Mouse (Mus musculus) mouse embryonic stem cell (cell line): ENCODE measurements around the gene Fam50b.

Experiments used
- in situ Hi-C, 2 experiments: fragments of 300-500 bp; cut with MboI; formaldehyde crosslinking; loops; 1 replicate in 1 of 2; 3 replicates in 1 of 2; pipeline ENCODE4 v1.14.3; 2019 to 2020; ENCODE audit warnings: low sequenced_read_pairs in 2 of 2, low pct_unique_long_range_greater_than_20kb in 1 of 2, mixed read lengths in 1 of 2; ENCODE audit not compliant: unreplicated experiment in 1 of 2

Fam50b gene

DNA sequence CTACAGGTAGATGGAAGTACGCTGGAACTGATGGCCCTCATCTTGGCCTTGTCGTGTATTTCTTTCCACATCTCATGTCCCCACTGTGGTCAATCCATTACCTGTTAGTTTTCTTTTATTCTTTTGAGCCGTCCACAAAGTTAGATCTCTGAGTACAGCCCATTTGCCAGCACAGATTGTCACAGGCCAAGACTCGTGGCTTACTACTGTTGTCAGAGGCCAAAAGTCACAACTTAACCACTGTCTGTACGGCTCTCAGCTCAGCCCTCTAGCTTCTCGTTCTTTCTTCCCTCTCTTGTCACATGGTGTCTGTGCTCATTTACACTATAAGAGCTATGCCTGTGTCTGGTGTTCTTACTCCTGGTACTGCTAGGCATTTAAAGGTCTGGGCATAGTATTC lies 3.1 kb upstream of the Fam50b start:
- in situ Hi-C loops = loop anchor here in 1 of 2 experiments (10.0 kb wide), 1 partner anchor 133 kb away; no protein-coding TSS in a partner anchor

DNA sequence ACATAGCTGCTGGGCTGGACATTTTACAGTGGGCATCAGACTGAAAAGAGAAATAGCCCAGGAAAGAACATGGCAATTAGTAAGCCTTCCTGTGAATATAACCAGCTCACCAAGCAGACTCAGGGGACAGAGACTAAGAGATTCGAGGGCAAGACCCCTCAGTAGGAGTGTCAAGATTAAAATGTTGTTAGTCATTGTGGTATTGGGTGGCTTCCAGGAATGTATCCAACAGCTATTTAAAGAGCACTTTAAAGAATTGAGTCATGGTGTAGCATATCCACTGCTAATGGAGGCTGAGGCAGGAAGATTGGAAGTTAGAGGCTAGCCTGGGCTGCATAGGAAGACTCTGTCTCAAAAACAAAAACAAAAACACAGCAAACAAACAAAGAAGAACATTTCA lies 870 bp upstream of the Fam50b start:
- in situ Hi-C loops = loop anchor here in 1 of 2 experiments (10.0 kb wide), 1 partner anchor 131 kb away; no protein-coding TSS in a partner anchor

DNA sequence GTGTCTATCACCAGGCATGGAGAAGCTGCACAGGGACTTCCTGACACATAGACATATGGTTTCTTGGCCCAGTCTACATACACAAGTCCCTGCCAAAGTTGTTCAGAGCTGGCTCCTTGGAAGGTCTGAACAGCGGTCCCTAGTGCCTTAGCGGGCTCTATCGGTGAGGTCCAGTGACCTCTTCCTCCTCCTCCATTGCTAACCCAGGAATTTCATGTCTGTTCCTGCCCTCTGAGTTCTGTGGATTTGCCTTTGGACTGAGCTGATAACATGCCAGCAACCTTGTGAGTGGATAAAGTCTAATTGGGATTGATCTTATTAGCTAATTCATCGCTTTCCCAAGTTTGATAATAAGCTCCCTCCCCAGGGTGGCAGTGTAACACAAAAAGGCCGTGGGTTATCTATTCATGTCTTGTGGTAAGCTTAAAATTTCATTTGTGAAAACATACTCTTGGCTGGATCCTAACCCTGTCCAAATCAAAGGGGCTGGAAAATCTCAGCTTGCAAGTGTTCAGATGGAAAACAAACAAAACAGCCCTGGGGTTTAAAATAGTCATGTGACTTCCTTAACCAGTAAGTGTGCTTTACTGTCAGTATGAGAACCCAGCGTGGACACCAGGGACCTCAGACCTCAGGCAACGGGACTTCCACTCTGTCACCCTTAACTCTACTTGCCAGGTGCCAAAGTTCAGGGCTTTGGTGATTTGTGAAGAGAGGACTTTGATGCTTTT lies 3.5 kb downstream of the Fam50b start:
- in situ Hi-C loops = loop anchor here in 1 of 2 experiments (10.0 kb wide), 1 partner anchor 127 kb away; no protein-coding TSS in a partner anchor

DNA sequence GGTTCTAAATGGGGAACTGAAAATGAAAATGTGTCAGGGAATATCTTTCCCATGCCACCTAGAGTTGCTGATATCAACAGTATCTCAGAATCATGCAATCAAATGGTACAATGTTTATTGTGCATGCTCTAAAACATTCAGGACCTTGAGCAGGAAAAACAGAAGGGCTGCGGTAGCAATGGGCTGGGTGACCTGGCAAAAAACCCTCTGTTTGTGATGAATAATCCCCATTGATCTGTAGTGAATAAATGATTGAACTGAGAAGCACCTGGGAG lies 4.0 kb downstream of the Fam50b start:
- in situ Hi-C loops = loop anchor here in 1 of 2 experiments (10.0 kb wide), 1 partner anchor 126 kb away; no protein-coding TSS in a partner anchor

DNA sequence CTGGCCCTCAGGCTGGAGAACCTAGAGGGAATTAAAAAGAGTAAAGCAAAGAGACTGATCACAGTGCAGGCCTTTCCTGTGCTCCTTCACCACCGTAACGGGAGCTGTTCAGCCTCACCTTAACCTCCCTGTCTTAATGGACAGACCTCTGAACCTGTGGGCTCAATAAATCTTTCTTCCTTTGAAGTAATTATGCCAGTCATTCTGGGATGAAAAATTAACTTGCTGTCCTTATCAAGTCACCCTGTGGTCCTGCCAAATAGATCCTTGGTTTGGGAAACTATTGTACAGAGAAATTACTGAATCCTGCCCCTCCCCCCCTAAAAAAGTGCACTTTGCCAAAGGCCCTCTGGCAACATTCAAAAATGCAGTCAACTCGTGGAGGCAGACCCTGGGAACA lies 4.4 kb downstream of the Fam50b start:
- in situ Hi-C loops = loop anchor here in 1 of 2 experiments (10.0 kb wide), 1 partner anchor 126 kb away; no protein-coding TSS in a partner anchor

DNA sequence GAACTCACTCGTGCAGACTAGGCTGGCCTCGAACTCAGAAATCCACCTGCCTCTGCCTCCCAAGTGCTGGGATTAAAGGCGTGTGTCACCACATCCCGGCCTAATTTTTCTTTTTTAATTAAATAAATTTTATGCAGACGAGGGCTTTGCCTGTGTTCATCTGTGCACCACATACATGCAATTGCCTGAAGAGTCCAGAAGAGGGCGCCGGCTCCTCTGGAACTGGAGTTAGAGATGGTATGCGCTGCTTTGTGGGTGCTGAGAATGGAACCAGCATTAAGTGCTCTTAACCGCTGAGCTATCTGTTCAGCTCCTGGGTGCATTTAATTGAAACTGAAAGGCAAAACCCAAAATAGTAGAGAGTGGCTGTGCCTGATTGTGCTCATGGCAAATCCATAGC lies 6.6 kb downstream of the Fam50b start:
- in situ Hi-C loops = loop anchor here in 1 of 2 experiments (10.0 kb wide), 2 partner anchors 54 to 114 kb away; no protein-coding TSS in a partner anchor

DNA sequence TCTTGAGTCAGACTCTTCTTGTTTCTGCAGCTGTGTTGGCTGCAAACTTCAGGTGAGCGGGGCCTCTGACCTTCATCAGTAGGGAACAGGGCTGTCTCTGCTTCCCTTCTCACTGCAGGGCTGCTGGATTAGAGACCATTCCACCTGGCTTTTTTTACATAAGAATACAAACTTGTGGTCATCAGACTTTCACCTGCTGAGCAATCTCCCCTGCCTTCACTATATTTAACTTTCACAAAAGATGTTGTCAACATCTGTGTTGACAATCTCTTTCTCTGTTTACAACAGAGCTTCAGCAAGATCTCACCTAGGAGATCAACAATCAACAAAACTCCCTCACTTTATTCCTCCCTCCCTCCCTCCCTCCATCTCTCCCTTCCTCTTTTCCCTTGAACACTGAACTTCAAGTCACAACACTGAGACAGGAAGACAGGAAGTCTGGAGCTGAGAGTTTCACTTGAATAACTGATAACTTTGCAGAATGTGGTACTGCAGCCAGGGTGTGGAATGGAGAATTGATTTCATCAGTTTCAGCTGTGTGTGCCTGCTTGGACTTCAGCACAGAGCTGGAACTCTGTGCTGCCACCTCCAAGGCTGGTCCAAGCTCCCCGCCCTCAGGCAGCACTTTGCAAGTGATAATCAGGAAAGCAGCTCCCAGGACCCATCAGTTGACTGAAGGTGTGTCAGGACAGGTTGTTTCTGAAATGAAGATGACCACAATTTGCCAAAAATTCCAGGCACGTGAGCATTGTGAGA lies 7.3 kb downstream of the Fam50b start:
- in situ Hi-C loops = loop anchor here in 1 of 2 experiments (10.0 kb wide), 2 partner anchors 53 to 113 kb away; no protein-coding TSS in a partner anchor

DNA sequence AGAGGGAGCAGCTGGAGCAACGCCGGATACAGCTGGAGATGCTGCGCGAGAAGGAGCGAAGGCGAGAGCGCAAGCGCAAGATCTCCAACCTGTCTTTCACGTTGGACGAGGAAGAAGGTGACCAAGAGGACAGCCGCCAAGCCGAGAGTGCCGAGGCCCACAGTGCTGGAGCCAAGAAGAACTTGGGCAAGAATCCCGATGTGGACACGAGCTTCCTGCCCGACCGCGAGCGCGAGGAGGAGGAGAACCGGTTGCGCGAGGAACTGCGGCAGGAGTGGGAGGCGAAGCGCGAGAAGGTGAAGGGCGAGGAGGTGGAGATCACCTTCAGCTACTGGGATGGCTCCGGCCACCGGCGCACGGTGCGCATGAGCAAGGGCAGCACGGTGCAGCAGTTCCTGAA lies 12.2 kb downstream of the Fam50b start:
- in situ Hi-C loops = loop anchor here in 1 of 2 experiments (10.0 kb wide), 2 partner anchors 48 to 108 kb away; no protein-coding TSS in a partner anchor

DNA sequence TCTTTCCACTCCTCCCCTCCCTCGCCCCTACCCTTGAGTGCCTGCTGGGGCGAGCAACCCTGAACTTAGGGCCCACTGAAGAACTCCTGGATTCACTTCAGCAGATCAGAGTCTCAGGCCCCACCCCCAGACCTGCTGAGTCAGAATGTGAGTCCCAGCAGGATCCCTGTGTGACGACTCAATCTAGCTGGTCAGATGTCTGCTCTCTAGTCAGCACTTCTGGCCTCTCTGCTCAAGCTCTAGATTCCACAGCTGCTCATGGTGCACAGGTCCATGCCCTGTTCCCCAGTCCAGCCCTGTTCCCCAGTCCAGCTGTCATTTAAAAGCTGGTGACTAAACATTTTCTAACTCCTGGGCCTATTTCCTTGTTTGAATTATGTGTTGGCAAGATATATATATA lies 13.9 kb downstream of the Fam50b start:
- in situ Hi-C loops = loop anchor here in 1 of 2 experiments (10.0 kb wide), 2 partner anchors 46 to 106 kb away; no protein-coding TSS in a partner anchor

DNA sequence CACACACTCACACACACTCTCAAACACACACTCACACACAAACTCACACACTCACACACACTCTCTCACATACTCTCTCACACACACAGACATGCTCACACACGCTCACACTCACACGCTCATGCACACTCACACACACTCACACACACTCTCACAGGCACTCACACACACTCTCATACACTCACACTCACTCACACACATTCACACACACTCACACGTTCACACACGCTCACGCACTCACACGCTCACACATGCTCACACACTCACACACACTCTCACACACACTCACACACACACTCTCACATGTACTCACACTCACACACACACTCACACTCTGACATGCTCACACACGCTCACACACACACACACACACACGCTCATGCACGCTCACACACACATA lies 24.6 kb downstream of the Fam50b start:
- in situ Hi-C loops = no loop called here

DNA sequence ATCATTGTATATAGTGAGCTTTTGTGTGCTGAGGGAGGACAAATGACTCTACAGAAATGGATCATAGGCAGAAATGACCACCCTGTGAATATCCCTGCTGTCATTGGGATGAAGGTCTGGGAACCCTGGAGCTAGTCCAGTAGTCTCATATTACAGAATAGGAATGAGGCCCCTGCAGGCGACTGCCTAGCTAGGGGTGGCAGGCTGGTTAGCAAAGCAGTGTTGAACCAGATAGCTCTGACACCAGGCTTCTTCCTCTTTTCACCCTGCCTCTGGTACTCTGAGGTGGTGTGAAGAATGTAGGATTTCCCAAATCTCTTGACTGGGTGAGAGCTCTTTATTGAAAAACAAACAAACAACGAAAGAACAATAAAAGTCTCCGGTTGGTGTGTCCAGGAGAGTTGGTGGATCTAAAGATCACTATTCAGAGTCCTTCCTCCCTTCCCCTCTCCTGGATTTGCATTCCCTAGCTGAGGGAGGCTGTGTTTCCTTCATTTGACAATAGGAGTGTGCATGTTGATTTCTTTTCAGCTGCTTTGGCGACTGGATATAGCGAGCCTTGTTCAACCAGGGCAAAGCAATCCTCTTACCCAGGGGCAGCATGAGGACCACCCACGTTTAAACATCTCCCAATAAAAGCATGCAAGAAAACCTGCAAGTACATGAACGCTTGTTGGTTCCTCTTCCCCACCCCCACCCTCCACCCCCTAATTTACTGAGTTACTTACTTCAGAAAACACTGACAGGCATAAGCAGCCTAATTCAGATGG lies 26.1 kb downstream of the Fam50b start:
- in situ Hi-C loops = no loop called here

DNA sequence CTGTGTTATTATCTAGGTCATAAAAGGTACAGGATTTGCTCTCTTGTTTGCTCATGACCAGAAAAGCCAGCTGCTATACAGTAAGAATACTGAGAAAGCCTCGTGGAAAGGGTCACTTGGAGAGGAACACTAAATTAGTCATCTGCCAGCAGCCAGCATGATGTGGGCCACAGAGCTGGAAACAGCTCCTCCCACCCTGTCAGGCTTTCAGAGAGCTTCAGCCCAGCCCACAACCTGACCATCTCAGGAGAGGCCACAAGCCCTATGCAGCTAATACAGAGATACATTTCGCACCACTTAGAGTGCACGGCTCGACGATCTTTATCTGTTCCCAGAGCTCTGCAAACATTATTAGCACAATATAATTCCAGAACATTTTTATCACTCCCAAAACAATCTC lies 27.5 kb downstream of the Fam50b start:
- in situ Hi-C loops = no loop called here

DNA sequence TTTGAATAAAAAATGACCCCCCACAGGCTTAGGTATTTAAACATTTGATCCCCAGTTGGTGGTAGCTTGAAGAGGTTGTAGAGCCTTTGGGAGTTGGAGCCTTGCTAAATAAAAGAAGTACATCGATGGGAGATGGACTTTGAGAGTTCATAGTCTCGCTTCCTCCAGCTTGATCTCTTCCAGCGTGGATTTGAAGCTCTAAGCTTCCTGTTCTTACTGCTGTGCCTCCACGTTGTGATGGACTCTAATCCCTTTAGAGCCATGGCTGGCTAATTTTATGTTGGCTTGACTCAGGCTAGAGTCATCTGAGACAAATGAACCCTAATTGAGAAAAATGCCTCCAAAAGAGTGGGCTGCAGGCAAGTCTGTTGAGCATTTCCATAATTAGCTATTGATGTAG lies 28.2 kb downstream of the Fam50b start:
- in situ Hi-C loops = no loop called here

DNA sequence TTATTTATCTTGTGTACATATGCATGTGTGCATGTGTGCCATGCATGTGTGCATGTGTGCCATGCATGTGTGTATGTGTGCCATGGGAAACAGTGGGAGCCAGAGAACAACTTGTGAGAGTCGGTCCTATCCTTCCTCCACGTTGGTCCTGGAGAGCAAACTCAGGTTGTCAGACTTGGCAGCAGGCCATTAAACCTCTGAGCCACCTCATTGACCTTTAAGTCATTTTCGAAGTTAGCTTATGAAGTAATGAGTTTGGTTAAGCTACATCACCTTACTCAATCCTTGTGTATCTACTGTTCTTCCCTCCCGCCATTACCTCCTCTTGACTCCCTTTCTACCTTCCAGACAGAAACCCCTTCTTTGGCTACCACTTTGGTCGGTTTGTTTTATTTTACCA lies 30.6 kb downstream of the Fam50b start:
- in situ Hi-C loops = no loop called here

DNA sequence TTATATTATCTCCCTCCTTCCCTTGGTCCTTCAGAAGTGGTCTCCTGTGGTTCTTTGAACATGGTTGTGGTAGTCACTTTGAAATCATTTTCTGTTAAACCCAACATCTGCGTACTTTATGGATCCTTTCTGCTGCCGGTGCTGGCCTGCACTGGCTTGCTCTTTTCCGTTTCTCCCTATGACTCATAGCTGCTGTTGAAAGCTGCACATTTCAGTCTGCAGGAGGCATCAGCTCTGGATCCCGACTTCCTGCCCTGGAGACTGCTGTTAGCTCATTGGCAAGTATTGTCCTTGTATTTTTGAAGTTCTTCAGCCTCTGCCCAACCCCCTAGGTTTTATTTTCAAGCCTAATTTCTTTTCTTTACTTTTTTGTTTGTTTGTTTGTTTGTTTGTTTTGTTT lies 31.9 kb downstream of the Fam50b start:
- in situ Hi-C loops = no loop called here

DNA sequence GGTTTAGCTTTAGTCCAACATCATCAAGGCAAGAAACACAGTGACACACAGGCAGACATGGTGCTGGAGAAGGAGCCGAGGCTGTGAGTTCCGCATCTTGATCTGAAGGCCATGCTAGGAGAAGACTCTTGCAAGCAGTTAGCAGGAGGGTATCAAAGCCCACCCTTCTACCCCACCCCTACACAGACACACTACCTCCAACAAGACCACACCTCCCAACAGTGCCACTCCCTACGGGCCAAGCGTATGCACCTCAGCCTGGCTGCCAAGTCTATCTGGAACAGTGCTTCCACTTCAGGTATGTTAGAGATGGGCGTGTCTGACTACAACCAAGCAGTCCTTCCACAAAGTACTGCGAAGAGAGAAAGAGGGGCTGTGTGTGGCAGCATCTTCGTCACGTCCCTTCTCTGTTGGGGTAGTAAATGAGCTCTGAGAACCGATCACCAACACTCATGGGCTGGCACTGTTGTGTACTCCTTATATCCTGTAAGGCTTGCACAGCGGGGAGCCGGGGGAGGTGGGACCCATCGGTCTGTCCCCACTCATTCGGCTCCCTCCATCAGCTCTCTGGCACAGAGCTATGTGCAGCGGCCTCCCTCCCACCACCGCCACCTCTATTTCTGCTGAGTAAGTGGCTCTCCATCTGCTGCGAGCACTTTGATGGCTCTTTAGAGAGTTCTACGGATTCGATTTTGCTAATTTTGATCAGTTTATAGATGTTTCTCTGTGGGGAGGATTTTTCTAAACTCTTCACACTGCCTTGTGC lies 33.1 kb downstream of the Fam50b start:
- in situ Hi-C loops = no loop called here

DNA sequence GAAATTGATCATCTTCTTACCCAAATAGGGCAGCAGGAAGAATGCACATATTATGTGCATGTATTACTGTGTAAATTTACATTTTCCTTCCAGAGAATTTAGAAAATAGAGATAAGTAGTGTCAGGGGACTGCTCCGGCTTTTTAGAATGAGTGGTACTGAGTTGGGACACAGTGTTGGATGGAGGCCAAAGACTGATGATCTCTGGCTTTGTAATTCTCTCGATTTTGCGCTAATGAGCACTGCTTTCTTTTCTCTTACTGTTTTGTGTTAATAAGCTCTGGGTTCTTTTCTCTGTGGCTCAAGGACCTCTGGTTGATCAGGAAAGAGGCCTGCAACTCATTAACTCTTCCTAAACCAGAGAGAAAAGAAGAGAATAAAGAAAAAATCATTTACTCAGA lies 42.1 kb downstream of the Fam50b start:
- in situ Hi-C loops = no loop called here
